Mouse (Mus musculus): ENCODE measurements at regions not wholly inside any gene's neighbourhood (a gene's known extent, or its start where the extent isn't known, plus 50 kb on each side); places are given as distances from the start of the nearest gene placed in this dataset.

DNA sequence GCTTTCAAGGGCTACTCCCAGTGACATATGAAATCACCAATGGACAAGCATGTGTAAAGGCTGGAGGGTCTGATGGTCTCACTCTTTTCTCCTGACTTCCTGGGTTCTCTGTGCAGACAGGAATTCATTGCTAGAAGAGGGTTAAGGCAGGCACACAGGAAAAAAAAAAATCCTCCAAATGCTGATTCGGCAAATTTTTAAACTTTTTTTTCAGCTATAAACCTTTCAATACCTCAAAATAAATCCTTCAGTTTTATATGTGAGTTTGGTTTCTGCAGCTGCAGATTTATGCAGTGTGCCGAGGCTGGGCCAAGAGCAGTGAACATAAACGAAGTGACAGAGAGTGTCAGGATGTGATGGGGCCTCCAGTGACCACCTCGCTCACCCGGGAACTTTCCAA, 235.9 kb upstream of the Sox9 start:
- DNase-seq (ENCODE audit: low spot score in 2 of 2): no peak

DNA sequence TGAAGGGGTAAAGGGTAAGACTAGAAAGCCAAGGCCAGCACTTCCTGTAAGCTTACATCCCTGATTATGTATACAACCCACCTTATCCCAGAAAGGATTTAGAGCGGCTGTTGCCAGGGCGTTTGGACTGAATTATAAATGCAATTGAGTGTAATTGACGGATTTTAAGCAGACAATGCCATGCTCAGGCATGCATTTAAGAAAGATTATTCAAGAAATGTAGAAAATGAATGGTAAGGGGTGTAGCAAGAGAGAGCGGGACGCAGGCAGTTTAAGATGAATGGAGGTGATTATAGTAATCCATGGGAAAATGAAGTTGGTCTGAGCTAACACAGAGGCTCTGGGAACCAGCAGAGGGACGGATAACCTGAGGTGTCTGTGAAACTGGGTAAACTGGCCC, 229.2 kb upstream of the Sox9 start:
- no peak for DNase-seq (ENCODE audit: low spot score in 2 of 2)

DNA sequence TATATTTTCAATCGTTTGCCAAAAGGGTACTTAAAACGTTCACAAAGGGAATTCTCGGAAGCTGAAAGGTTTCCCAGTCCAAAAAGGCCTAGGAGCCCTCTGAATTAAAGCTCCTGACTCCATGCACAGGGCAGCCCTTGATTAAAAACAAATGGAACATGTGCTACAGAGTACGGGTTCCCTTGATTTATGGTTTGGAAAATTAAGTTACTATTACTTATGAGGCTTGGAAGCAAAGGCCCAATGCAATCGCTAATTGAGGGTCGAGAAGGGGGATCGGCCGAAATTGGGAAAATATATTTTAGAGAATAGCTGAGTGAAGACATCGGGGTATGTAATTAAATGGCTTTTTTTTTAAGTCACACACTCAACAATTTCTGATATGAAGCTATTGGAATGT, 219.0 kb upstream of the Sox9 start:
- no peak for DNase-seq (ENCODE audit: low spot score in 2 of 2)

DNA sequence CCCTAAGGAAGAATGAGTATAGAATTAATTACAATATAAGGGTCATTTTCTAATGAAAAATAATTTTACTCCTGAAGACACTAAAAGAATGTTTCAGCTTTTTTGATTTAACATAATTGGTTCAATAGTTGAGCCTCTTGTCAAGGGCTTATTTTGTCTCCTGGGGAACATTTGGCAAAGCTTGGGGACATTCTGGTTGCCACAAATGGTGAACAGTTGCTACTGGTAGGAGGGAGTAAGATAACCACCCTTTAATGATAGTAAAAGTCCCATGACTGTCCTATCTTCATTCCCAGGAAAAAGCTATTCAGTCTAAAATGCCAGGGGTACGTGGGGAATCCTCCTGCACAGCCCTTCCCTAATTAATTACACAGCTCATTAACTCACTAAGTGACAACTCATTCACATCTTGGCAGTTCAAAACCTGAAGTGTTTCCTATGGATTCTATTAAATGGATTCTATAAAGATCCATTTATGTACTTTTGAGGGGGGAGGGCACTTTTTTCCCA, 217.3 kb upstream of the Sox9 start:
- DNase-seq (ENCODE audit: low spot score in 2 of 2): no peak

DNA sequence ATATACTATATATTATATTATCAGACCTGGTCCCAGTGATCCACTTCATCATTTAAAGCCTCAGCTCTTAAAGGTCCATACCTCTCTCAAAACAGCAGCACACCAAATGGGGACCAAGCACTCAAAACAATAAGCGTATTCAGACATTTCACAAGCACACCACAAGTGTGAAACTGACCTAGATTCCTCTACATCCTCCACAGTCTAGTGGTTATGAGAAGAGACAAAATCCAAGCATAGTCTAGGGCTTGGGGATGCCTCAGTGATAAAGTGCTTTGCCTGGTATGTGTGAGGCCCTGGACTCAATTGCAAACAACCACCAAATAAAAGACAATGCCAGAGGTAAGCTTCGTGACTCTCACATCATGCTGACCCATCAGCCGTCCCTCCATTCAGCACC, 216.0 kb upstream of the Sox9 start:
- DNase-seq (ENCODE audit: low spot score in 2 of 2): no peak

DNA sequence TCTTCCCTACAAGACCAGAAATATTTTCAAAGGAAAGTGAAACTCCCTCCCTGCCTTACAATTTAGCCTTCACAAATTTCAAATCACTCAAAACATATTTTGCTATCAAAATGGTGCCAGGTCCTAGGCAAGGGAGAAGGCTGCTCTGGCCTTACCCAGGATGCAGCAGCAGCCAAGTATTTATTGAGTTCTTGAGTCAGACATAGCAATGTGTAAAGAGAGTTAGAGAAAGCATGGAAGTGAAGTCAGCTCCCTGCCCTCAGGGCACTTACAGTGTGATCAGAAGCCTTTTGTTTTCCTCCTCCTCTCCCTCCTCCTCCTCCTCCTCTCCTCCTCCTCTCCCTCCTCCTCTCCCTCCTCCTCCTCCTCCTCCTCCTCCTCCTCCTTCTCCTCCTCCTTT, 194.6 kb upstream of the Sox9 start:
- DNase-seq (ENCODE audit: low spot score in 2 of 2): no peak

DNA sequence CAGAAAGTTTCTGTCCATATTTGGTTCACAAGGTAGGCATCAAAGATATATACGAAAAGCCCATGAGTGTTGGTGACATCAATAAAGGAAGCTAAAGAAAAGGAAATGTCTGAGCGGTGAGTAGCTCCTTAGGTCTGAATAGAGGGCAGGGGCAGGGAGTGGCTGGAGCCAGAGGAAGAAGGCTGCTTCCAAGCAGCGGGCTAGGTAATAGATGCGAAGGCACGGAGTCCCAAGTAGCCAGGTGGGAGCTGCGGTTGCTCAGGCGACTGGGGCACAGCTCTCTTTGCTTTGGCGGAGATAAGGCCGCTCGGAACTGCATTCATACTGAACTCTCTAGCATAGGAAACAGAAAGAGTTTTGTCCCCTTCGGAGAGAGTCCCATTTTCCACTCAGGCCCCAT, 193.9 kb upstream of the Sox9 start:
- no peak for DNase-seq (ENCODE audit: low spot score in 2 of 2)

DNA sequence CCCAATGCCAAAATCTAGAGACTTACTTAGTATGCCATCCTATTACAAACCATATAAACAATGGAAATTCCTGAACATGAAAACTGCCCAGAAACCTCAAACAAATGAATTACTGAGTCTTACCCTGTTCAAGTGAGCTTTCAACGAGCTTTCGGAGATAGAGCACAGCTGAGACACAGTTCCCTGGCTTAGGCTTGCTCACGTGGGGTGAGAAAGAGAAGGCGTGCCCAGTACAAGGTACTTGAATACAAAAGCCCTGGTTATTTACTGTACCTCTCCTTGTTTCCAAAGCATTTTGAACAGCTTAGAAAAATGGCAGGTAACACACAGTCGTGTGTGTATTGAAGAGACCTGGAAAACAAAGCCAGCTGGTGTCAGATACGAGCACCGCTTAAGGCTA, 191.8 kb upstream of the Sox9 start:
- no peak for DNase-seq (ENCODE audit: low spot score in 2 of 2)

DNA sequence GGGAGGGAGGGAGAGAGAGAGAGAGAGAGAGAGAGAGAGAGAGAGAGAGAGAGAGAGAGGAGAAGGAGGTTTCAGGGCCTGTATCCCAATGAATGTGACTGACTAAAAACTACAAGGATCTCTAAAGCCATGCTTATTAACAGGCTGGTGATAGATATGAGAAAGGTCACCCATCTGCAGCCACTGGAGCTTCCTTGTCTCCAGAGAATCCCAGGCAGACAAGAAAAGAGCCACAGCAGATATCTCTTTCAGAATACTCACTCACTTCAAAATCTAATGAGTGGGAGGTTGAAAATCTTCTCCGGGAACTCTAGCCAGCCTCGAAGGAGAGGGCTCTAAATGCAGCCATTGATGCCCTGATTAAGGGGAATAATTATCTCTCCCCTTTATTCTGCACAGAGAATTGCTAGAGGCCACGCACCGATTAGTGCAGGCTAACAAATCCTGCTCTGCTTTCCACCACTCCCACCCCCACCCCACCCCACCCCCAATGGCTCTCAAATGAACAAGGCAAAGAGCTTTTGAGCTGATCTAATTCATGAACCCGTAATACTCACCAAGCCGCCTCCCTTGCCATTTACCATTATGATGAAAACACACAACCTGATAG, 189.5 kb upstream of the Sox9 start:
- no peak for DNase-seq (ENCODE audit: low spot score in 2 of 2)

DNA sequence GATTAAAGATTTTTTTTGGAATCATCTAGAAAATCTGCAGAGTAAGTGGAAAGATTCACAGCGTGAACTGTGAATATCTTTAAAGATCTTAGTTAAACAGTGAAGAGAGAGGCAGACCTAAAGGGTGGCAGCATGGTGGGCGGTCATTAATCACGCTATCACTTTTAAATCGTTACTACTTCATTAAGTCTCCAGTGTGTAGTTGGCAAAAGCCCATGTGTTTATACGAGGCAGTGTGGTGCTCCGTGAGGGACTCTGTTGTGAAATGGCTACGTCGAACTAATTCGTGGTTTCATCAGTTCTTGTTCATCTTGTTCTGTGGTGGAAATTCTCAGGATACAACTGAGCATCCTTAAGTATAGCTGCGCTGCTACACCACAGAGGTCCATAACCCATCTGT, 188.2 kb upstream of the Sox9 start:
- no peak for DNase-seq (ENCODE audit: low spot score in 2 of 2)

DNA sequence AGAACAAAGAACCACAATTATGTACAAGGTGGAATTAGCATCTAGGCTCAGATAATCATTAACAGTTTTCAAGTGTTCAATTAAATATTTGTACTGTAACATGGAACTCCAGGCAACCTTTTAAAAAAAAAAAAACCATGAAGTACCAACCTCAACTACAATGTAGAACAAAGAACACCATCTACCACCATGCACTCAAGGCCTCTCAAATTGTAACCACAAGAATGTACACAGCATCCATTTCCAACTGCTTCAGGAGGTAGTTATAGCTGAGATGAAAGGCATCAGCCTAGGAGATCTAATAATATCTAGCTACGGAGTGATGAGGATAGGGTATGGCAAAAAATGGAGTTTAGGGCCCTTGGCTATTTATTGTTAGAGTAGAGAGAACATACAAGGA, 174.7 kb upstream of the Sox9 start:
- no peak for DNase-seq (ENCODE audit: low spot score in 2 of 2)

DNA sequence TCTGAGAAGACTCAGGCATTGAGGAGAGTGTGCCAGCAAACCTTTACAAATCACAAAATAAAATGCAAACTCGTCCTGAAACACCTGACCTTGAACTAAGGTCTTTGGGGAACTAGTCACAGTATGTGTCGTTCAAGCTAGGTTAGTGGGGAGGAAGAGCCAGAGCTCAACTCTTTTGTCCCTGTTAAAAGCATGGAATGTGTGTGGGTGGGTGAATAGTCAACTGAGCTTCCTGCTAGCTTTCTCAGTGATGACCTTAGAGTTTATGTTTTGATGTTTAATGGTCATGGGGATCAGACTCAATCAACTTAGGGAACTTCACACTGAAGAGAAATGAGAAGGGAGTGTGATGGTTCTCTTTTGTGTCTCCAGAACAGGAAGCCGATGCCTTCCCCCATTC, 172.7 kb upstream of the Sox9 start:
- DNase-seq (ENCODE audit: low spot score in 2 of 2): no peak

DNA sequence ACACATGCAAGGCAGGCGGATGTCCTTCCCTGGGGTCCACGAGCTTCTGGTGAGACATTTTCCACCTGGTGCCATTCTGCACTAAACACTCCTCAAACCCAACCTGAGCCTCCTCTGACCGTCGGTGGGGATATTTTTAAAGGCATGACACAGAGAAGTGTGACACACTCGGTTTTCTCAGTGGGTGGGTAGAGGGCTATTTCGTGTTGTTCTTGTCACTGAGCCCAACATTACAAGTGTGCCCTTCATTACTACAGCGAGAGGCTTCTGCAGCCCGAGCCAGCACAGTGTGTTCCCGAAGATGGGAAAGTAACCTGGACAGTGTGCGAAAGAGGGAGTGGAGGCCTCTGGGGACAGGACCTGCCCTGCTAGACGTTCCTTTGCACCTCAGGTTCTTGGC, 171.0 kb upstream of the Sox9 start:
- DNase-seq (ENCODE audit: low spot score in 2 of 2): peak in 1 of 2 experiments; percentile 14

DNA sequence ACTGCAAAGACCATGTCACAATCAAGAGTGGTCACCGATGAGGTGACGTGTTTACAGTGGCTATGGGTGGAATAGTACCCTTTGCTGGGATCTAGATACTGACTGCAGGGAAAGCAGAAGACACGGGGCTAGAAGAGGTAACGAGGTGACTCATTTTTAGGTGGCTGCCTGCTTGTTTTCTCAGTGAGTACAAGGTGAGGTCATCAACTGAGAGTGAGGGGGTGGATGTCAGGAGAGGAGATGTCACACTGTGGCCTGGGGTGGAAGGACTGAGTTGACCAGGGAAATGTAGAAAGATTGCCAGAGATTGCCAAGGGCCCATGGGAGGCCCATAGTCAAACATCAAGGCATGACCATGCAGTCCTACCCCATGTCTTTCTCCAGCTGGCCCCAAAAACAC, 166.4 kb upstream of the Sox9 start:
- DNase-seq (ENCODE audit: low spot score in 2 of 2): no peak

DNA sequence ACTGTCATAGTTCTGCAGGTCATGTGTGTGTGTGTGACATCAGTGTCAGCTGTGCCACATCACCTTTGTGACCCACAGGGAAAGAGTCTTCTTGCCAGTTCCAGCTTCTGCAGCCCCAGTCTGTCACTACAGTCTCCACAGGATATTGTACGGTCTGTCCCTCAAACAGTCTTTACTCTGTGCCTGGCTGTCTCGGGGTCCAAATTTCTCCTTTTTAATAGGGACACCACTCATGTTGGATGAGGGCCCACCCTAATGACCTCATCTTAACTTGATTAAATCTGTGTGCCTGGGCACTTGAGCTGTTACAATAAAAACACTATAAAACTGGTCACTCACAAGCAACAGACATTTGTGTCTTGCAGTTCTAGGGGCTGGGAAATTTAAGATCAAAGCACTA, 165.1 kb upstream of the Sox9 start:
- no peak for DNase-seq (ENCODE audit: low spot score in 2 of 2)

DNA sequence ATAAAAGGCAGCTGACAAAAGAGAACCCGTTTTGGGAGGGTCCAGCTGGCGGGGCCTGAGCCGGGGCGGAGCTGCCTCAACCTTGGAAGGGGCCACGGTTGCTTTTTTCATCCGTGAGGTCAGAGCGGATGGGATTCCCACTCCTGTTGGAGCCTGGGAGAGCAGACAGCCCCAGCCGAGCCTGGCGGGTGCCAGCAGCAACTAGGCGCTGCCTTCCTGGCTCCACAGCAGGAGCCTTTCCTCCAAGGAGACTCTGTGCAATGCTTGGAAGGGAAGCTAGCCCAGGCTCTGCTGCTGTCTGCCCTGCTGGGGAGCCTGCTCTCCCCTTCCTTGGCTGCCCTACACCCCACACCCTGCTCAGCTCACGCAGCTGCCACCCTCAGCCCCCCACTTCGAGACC, 161.1 kb upstream of the Sox9 start:
- peak; percentile 8 to 18 for DNase-seq (ENCODE audit: low spot score in 2 of 2)

DNA sequence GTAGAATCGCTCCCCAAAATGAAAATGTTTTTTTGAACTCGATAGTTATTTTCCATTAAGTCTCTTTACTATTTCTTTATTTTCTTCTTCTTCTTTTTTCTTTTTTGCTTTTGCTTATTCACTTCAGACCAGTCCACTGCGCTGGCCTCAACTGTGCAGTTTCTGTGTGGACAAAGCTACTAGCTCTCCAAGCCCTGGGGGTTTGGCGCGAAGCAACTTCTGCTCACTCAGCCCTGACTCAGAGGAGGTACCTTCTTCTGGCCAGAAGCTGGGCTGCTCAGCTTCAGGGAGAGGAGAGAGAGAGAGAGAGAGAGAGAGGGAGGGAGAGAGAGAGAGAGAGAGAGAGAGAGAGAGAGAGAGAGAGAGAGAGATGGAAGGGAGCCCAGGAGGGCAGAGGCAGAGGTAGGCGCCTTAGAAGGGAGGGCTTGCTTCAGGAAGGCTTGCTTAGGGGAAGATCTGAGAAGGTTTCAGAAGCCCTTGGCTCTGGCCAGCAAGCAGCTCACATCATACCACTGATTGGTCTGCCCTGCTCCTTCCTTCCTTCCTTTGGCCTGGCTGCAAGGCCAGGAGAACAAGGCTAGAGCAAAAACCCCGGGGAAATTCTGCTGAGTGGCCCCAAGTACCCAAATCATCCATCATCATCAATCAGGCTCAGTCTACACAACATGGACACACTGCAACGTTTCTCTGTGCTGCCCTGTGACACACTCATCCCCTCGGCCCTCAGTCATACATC, 160.5 kb upstream of the Sox9 start:
- no peak for DNase-seq (ENCODE audit: low spot score in 2 of 2)

DNA sequence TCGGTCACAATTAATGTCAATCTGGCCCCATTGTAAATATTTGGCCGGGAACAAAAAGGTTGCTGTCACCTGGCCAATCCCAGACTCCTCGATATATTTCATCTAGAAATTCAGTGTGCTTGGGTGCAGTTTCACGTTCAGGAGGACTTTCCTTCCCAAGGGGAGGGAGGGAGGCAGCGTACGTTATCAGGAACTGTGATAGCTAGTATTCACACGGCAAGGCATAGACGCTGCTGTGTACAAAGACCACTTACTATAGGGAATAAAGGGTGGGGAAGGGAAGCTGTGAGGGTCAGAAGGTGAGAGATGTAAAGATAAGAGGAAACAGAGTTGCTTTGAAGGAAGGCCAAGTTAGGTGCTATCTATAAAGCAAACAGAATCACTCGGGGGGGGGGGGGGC, 132.7 kb upstream of the Sox9 start:
- no peak for DNase-seq (ENCODE audit: low spot score in 2 of 2)

DNA sequence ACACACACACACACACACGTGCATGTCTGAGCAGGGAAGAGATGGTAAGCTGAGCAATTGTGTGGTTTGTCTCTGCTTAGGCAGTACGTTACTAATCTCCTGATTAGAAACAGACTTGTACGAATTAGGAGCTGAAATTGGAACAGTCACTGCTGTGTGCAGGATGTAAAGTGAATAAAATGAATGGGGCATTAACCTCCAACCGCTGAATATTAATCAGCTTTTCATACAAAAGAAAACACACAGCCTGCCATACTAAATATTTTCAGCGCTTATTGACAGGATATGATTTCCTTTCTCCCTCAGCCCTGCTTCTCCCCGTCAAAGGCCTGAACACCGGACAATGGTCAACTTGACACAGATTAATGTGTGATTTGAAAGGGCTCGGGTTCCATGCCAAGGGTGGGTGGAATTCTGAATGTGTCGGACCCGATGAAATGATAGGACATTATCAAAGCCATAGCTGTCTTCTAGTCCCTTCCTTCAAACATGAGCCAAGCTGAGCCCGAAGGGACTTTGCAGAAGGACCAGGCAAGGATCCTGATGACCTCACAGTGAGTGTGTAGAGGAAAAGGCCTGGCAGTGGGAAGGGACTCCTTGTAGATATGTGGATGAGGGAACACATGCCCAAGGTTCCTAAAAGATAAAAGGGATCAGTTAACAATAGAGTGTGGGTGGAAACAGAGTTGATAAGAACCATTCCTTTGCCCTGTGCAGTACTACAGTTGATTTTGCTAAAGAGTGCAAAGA, 124.4 kb upstream of the Sox9 start:
- no peak for DNase-seq (ENCODE audit: low spot score in 2 of 2)

DNA sequence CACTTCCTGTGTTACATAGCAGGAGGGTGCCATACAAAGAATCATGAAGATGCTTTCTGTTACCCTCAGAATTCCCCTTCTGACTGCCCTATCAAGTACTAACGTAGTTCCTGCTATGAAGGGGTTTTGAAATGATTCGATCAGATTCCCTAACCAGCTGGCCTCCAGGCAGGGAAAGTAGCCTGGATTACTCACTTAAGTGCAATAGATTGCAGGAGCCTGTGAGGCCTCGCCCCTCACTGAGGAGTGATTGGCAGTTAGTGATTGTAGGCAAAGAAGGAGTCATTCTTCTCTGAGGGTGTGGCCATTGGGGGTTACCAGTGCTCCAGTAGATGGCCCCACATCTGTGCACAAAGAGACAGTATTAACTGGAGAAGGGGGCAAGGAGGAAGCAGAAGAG, 122.1 kb upstream of the Sox9 start:
- no peak for DNase-seq (ENCODE audit: low spot score in 2 of 2)

DNA sequence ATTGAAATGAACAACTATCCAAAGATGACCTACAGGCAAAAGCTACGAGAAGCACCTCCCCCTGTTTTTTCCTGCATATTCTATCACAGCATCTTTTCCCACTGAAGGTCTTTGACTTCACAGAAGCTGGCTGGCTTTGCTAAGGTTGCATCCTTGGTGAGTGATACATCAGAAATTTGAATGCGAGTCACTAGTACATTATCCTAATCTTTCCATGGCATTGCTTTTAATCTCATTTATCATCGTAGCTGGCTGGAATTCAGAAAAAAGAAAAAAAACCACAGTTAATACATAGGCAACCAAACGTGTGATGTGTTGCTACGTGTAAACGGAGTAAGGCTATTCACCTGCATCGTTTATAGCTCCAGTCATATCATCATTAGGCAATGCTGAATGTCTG, 120.6 kb upstream of the Sox9 start:
- DNase-seq (ENCODE audit: low spot score in 2 of 2): no peak

DNA sequence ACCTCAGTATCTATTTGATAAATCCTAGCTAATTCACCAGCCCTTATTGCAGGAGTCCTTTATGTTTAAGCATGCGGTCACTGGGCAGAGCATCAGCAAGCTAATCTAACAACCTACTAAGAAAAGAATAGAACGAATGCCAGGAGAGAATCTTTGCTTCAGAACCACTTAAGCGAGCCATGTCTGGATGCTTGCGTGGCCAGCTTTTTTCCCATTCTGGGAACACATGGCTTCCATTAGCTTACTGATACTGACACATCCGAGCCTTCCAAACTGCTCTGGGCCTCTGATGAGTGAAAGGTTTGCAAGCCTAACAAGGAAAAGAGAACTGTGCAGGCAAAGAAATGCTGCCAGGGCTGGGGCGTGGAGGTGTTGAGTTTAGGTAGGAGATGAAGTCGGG, 114.7 kb upstream of the Sox9 start:
- no peak for DNase-seq (ENCODE audit: low spot score in 2 of 2)

DNA sequence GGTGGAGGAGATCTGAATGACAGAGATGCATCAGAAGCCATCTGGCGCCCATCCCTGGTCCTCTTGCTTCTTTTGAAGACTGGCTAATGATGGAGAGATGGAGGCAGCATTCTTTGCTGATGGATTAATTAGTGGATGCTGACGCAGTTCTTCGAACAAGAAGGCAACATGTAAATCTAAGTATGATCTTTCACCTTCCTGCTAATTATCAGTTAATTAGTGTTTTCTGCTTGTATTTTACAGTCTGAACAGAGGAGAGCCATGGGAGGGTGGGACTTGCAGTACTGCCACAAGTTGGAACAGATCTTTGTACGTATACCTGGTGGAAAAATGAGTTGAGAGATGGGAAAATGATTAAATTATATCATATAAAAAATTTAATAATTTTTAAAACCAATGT, 109.9 kb upstream of the Sox9 start:
- no peak for DNase-seq (ENCODE audit: low spot score in 2 of 2)

Measured in left cerebral cortex, adult 8-10 months (tissue).